Mouse (Mus musculus) splenic B cell, adult 2 months (primary cell): ENCODE data around the gene Slc26a1.

Experiments
- DNase-seq: peaks from one replicate; pipeline ENCODE4 v3.0.0-alpha.2; 2011; ENCODE audit warnings: low read depth, low spot score
- H3K27me3 ChIP-seq: 2 replicates; pipeline ENCODE4 v1.6.1; 2012; ENCODE audit warnings: mild to moderate bottlenecking, low read length, moderate library complexity, mixed read lengths; ENCODE audit not compliant: control insufficient read depth, poor library complexity, insufficient read depth, severe bottlenecking
- H3K36me3 ChIP-seq: 2 replicates; pipeline ENCODE4 v1.6.1; 2012; ENCODE audit warnings: mild to moderate bottlenecking, low read length, moderate library complexity, mixed read lengths; ENCODE audit not compliant: control insufficient read depth, poor library complexity, insufficient read depth, severe bottlenecking

Slc26a1 gene

DNA sequence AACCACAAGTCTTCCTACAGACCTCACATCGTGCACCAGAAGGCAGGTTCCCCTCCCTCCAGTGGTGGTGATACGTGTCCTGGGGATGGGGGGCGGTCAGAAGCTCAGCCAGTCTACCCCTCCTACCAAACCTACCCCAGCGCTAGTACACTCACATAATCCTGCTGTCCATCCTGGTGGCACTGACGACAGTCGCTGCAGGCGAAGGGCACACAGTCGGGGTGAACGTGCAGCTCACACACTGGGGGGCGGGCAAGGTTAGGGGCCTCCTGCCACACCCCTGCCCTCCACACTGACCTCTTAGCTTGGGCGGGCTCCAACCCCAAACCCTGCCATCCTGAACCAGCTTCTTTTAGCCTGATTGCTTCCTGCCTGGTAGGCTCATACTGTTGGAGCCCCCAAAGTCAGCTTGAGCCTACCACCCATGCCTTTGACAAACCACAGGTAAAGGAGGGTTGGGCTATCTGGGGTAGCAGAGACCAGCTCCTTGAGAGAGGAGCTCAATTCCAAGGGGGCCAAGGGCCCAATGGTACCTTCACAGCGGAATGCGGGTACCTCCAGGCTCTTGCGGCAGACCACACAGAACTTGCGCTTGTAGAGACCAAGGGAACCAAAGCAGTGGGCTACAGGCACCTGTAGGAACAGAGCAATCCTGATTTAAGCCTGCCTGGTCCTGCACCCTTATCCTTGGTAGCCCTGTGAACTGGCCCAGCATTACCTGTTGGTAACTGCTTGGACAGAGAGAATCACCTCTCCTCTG lies 19.3 kb downstream of the Slc26a1 start:
- Histone ChIP-seq H3K27me3 (no peaks in the 10 kb centered on the region), H3K36me3 (no peaks in the 10 kb centered on the region; the same call in none of the 2 replicates)
- DNase-seq, result no peak

DNA sequence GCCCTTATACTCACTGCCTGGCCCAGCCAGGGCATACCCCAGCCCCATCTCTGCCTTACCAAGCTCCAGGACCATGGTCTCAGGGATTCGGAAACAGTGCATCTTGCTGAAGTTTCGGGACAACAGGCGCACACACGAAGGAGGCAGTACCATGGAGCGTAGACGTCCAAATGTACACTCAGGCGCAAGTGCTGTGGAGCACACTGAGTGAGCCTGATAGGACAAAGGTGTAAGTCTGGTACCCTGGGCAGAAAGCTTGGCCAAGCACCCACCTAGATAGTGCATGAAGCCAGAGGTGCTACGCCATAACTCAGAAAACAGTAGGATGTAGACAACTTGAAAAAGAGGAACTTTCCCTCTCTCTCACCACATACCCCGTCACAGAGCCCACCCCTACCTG lies 20.0 kb downstream of the Slc26a1 start:
- no peak for DNase-seq
- no peaks in the 10 kb centered on the region for H3K27me3 ChIP-seq
- no peaks in the 10 kb centered on the region; the same call in none of the 2 replicates for H3K36me3 ChIP-seq

DNA sequence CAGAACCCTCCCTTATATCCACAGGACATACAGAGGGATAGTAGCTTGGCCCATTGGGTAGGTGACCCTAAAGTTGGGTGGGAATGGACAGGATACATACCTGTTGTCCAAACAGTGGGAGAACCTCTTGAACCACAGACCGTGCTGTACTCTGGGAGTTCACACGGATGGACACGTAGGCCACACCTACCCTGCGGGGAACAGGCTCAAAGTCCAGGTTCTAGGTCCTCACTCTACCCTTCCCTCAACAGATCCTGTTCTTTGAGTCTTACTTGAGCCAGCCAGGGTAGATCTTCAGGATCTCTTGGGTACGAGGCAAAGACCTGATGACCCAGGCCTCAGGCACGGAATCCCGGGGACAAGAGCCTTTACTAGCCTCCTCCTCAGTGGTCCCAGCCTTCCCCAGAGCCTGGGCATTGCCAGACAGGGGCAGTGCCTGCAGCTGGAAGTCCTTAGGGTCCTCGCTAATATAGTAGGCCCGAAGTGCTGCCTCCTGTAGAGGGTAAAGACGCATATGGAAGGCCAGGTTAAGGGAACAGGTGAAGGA lies 20.9 kb downstream of the Slc26a1 start:
- Histone ChIP-seq H3K36me3 (no peaks in the 10 kb centered on the region; the same call in none of the 2 replicates), H3K27me3 (no peaks in the 10 kb centered on the region)
- DNase-seq, result no peak

DNA sequence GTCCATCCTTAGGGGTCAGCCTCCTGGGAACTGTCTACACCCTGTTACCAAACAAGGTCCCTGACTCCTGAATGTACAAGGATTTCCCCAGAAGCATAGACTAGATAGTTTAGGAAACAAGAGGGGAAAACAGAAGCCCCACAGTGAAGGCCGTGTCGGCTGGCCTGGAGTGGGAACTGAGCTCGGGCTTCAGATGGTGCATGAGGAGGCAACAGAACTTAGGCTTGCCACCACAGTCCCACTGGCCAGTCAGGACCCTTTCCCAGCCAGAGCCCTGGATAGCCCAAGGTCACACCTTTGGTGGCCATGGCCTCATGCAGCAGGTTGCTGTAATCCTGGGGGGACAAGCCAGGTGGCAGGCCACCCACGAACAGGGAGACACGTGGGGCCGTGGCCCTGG lies 22.0 kb downstream of the Slc26a1 start:
- no peaks in the 10 kb centered on the region for H3K27me3 ChIP-seq
- no peaks in the 10 kb centered on the region; the same call in none of the 2 replicates for H3K36me3 ChIP-seq
- DNase-seq, result no peak

DNA sequence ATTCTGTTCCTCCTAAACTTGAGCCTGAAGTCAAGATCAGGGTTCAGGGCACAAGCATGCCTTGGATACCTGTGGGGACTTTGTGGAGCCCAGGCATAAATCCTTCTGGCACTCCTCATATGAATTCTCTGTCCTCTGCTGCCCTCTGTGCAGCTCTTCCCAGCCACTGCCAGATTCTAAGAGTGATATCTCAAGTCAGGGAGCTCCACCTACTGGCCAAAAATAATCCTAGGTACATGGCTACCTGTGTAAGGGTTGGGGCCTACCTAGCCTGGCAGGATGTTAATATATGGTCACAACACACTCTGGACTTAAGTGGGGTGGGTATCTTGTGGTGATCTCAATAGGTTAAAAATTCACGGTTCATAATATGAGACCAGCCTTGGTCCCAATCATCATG lies 23.5 kb downstream of the Slc26a1 start:
- peak; percentile 84 for DNase-seq
- Histone ChIP-seq H3K27me3 (no peaks in the 10 kb centered on the region), H3K36me3 (no peaks in the 10 kb centered on the region; the same call in none of the 2 replicates)

DNA sequence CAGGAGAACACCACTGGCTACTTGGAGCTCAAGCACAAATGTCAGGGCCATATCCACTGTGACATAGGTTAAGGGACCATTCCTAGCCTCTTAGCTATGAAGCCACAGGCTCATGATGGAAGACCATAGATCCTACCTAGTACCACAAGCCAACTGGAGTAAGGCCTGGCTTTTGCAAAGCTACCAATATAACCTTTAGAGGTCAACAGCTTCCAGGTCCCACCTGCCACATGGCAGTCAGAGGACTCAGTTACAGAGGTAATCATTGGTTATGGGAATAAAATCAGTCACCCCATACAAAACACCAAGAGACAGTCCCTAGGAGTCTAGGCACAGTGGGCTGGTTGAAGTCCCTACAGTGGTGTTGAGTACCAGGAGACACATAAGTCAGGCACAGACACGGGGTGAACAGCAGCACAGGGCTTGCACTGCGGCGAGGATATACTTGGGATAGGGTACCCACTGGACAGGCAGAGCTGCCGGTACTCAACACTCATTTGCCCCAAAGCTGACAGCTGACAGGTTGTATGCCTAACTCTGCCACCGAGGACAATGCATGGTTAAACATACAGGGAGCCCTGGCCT lies 24.1 kb downstream of the Slc26a1 start:
- Histone ChIP-seq H3K36me3 (no peaks in the 10 kb centered on the region; the same call in none of the 2 replicates), H3K27me3 (no peaks in the 10 kb centered on the region)
- DNase-seq, result no peak

DNA sequence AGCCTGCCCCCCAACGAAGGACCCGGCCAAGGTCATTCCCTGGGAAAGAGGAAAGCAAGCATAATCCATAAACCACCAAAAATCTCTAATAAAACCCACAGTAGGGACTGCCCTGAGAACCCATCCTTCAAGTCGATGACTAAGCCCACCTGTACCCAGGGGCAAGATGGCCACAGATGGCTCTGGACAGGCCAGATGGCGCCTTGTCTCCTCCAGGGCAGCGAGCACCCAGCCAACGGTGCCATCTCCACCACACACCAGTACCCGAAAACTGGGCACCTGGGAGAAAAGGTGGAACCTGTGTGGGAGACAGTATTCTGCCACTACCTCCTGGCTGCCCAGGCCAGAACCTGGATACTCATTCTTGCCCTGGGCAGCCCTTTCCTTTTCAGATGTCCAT lies 25.0 kb downstream of the Slc26a1 start:
- H3K27me3 ChIP-seq, result no peaks in the 10 kb centered on the region
- no peak for DNase-seq
- no peaks in the 10 kb centered on the region; the same call in 1 of the 2 replicates for H3K36me3 ChIP-seq

DNA sequence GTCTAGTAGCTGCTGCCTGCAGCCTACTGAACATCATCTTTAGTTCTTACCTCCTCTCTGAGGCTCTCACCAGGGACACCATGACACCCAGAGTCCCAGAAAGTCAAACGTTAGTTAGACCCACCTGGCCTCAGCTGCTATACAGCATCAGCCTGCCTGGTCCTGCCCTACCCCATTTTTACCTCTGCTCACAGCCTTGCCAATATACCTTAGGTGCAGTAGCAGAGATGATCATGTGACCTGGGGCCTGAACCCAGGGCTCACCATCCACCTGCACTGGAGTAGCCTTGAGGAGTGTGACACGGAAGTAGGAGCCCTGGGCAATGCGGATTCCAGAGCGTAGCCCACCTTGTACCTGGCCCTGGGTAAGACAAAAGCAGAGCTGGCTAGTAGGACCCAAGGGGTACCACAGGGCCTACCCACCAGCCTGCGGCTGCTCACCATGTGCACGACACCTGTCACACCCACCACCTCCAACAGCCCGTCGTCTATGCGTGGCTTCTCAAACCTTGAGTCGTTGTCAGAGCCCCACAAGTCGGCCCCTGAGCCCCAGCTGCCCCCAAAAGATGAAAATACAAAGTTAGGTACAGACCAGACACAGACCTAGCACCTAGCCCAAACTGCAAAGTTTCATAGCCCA lies 26.3 kb downstream of the Slc26a1 start:
- peaks cover 2% of the 10 kb centered on the region; the same call in 1 of the 2 replicates for H3K36me3 ChIP-seq
- no peaks in the 10 kb centered on the region for H3K27me3 ChIP-seq
- no peak for DNase-seq

DNA sequence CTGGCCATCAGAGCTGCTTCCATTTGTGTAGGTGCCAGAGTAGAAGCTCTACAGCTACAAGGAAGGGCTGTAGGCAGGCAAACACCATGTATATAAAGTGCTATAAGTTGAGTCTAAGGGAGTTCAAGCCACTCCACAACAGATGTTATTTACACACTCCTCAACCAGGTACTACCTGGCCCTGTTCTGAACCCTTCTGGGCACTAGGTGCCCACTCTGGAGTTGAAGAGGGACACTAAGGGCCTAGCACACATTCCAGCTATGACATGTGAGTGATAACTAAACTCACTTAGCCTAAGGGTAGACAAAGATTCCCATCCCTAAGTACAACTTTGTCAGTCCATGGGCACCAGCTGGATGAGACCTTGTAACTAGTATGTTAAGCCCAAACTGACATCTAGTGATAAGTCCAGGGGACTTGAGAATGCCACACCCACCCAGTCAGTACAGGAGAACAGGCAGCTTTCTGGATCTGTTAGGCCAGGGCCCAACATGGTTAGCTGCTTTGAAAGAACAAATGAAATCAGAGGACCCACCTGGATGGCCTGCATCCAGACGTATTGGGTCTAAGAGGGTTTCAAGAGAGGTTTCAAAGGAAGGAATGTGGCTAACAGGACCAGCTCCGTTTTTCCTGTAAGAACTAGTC lies 27.4 kb downstream of the Slc26a1 start:
- peaks cover 2% of the 10 kb centered on the region; the same call in 1 of the 2 replicates for H3K36me3 ChIP-seq
- DNase-seq, result no peak
- H3K27me3 ChIP-seq, result no peaks in the 10 kb centered on the region

DNA sequence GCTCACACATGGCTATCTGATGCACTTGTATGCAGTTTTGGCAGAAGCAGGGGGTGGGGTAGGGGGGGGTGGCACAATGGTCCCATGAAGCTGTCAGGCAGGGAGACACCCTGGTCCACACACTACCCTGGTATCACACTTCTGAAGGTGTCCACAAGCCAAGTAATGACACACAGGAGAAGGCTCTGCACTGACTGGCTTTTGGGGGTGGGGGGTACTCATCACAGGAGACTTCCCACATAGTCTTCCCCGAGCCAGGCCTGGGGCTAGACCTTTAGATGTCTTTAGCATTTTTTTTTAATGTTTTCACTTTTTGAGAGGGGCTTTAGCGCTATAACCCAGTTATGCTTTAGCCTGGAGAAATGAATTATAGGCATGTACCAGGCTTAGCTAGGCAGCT lies 28.1 kb downstream of the Slc26a1 start:
- H3K36me3 ChIP-seq, result peaks cover 4% of the 10 kb centered on the region
- no peak for DNase-seq
- no peaks in the 10 kb centered on the region for H3K27me3 ChIP-seq

DNA sequence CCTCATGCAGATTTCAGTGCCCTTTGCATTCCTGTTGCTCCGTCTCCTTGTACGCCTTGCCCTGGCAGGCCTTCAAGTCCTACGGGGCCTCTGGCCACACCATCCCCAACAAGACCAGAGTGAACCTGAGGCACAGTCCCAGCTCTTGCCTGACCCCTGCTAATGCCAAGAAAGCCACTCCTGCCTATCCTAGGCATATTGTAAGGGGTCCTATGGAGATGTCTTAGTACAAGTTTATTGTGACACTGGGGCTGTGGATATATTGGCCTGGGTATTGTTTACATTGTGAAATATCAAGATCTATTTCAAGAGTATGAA lies 29.1 kb downstream of the Slc26a1 start:
- H3K27me3 ChIP-seq, result no peaks in the 10 kb centered on the region
- peaks cover 4% of the 10 kb centered on the region for H3K36me3 ChIP-seq
- DNase-seq, result no peak

DNA sequence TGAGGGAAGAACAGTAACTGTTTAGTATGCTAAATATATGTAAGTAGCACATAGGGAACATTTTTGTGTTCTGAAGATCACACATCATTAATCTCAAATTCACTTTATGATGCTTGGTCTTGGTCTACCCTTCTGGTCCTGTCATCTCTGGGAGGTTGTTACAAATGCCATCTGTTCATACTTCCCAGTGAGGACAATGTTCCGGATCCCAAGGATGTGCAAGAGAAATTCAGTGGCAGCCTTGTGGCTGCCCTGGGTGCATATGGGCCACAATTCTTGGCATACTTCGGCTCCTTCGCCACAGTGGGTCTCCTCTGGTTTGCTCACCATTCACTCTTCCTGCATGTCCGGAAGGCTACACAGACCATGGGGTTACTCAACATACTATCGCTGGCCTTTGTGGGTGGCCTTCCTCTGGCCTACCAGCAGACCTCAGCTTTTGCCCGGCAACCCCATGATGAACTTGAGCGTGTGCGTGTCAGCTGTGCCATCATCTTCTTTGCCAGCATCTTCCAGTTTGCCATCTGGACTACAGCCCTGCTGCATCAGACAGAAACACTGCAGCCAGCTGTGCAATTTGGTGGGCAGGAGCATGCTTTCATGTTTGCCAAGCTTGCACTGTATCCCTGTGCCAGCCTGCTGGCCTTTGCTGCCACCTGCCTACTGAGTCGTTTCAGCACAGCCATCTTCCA lies 29.6 kb downstream of the Slc26a1 start:
- no peaks in the 10 kb centered on the region for H3K27me3 ChIP-seq

DNA sequence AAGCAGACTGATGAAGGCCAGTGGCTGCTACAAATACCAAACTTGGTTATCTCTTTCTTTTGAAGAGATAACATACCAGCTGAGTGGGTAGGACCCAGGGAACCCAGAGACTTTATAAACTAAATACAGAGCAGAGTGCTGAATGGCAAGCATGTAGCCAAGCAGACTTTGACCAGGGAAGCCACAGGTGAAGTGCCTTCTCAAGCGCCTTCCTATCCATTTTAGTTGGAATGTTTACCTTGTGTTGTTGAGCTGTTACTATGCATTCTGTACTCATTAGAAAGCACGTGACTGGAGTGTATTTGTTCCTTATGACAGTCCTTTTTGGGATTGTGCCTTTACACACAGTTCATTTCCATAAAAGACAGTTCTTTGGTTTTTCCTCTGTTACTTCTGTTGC lies 31.7 kb downstream of the Slc26a1 start:
- H3K36me3 ChIP-seq, result peaks cover 4% of the 10 kb centered on the region
- DNase-seq, result no peak
- no peaks in the 10 kb centered on the region for H3K27me3 ChIP-seq

More for the DNA sequence above, 29.6 kb downstream of the Slc26a1 start:
- H3K36me3 ChIP-seq, result peaks cover 4% of the 10 kb centered on the region
- no peak for DNase-seq

DNA sequence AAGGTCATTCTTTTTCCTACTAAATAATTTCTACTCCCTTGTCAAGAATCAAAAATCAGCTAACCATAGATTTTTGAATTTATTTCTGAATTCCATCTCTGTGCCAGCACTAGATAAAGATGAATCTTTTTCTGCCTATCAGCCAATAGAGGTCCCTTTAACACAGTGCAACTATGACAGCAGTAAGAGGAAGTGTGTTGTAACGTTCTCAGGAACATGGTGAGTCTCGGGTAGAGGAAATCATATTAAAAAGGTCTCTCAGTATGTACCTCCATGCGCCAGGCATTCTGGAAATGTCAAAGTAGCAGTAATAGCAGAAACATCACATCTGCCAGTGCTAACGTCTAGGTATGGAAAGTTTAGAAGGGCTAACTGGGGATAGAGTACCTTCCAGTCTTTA lies 39.2 kb downstream of the Slc26a1 start:
- no peaks in the 10 kb centered on the region for H3K27me3 ChIP-seq
- peak; percentile 24 for DNase-seq
- no peaks in the 10 kb centered on the region; the same call in 1 of the 2 replicates for H3K36me3 ChIP-seq
